Mouse (Mus musculus): ENCODE data around the gene Syngr1.
A peak's percentile ranks its signal among the peaks of the same experiment; 100 is the strongest.

DNA sequence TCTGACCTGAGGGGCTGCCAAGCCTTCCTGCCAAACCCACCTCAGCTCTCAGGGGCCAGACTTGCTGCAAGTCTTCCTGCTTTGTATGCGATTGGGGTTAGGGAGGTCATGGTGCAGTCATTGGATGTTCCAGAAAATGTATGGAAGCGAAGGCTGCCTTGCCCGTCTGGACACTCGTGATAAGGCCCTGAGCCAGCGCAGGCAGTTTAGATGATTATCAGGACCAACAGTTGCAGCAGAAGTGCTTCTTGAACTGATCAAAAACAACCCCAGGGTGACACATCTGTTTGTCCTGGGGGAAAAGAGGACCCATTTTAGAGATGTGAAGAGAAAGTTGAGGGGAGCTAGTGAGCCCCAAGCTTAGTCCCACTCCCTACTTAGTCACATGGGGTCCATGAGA is 39.6 kb downstream of the Syngr1 start:
- TF ChIP-seq GABPA (IDR thresholded peaks at IDR 0.05; ENCODE audit: low read depth, low read length) = no peak
- TF ChIP-seq MAFK (IDR thresholded peaks at IDR 0.05; ENCODE audit: borderline replicate concordance, low read depth, low read length) = no peak
- TF ChIP-seq CTCF (IDR thresholded peaks at IDR 0.05 in 2 of 3, conservative IDR thresholded peaks at IDR 0.05 in 1 of 3; ENCODE audit: control insufficient read depth in 1 of 3, insufficient read depth in 1 of 3, low read depth in 2 of 3, low read length in 3 of 3, poor library complexity in 1 of 3, severe bottlenecking in 1 of 3) = no peak
- peak; percentile 94 for TF ChIP-seq GATA1 (IDR thresholded peaks at IDR 0.05; ENCODE audit: low read depth, low read length)
- TF ChIP-seq POLR2AphosphoS2 (IDR thresholded peaks at IDR 0.05; ENCODE audit: low read length) = no peak; the same call in 1 of the 2 replicates
- TF ChIP-seq MYC (IDR thresholded peaks at IDR 0.05; ENCODE audit: low read depth, low read length) = peak; percentile 23; the same call in 1 of the 2 replicates
- TF ChIP-seq USF1 (IDR thresholded peaks at IDR 0.05; ENCODE audit: low read depth, low read length) = no peak
- peak; percentile 40; the same call in 1 of the 2 replicates for TF ChIP-seq TBP (IDR thresholded peaks at IDR 0.05; ENCODE audit: low read depth, low read length)
- no peak for TF ChIP-seq RAD21 (IDR thresholded peaks at IDR 0.05; ENCODE audit: low read depth, low read length)
- TF ChIP-seq MXI1 (IDR thresholded peaks at IDR 0.05; ENCODE audit: low read depth, low read length) = no peak
- peak; percentile 96 to 98 for TF ChIP-seq EP300 (IDR thresholded peaks at IDR 0.05; ENCODE audit: low read depth in 1 of 2, low read length in 2 of 2)

Data from MEL (cell line).